Mouse (Mus musculus): Measurements from ENCODE around the gene Gfra1.

DNA sequence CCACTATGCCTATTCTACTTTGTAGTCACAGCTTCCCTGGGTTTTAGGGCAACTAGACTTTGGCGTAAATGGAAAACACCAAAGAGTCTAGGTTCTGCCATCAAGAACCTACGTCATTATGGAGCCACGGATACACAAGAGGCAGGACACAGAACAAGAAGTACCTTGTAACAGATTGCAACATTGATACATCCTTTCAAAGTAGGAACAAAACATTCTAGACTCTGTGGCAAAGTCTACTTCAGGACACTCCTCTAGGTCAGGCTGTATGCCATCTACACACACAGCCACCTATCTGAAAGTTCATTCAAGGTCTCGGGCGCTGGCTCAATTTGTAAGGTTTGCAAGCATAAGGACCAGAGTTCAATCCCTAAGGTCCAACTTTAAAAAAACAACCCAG is 81.1 kb downstream of the Gfra1 start:
- no peak for TF ChIP-seq POLR2A (IDR thresholded peaks at IDR 0.05; ENCODE audit: low read depth, low read length)
- TF ChIP-seq CTCF (IDR thresholded peaks at IDR 0.05; ENCODE audit: extremely low read depth, insufficient read depth, insufficient read length, insufficient replicate concordance): no peak

All from spleen, adult 2 months (tissue).